Mouse (Mus musculus) hindbrain, embryonic 16.5 days (tissue): ENCODE results near the gene Zfp760. TPM values are rescaled to one million over a fixed set of nuclear protein-coding genes. Genes with fewer than 3 reads are reported as not detected.
"Not testable (repeated sequence)": the region's sequence is repeated elsewhere in the genome, so short reads cannot be mapped to it uniquely, and the experiment has no call there.

Experiments
- ATAC-seq: fragments of 200-750 bp; cut with Nextera tagmentation; 2 replicates; pipeline ENCODE4 v1.8.0; 2017; ENCODE audit warnings: moderate TSS enrichment, moderate library complexity
- H3K27ac ChIP-seq: fragments of 300-500 bp; sonication (generic); 2 replicates; pipeline ENCODE4 v1.5.1; 2014; ENCODE audit warnings: low read depth, mild to moderate bottlenecking, control low read depth, low read length, moderate library complexity
- H3K27me3 ChIP-seq: fragments of 300-500 bp; sonication (generic); replicated peaks from 2 replicates; pipeline ENCODE4 v1.6.1; 2014; ENCODE audit warnings: low read length; ENCODE audit not compliant: control insufficient read depth, insufficient read depth
- H3K36me3 ChIP-seq: fragments of 300-500 bp; sonication (generic); 2 replicates; pipeline ENCODE4 v1.6.1; 2014; ENCODE audit warnings: mild to moderate bottlenecking, low read length, moderate library complexity, mixed read lengths; ENCODE audit not compliant: control insufficient read depth, insufficient read depth
- H3K4me1 ChIP-seq: fragments of 300-500 bp; sonication (generic); 2 replicates; pipeline ENCODE4 v1.6.1; 2014; ENCODE audit warnings: low read depth, low read length; ENCODE audit not compliant: control insufficient read depth, insufficient read depth
- H3K4me2 ChIP-seq: fragments of 300-500 bp; sonication (generic); 2 replicates; pipeline ENCODE4 v1.6.1; 2014; ENCODE audit warnings: mild to moderate bottlenecking, low read length, control low read depth, moderate library complexity
- H3K4me3 ChIP-seq: fragments of 300-500 bp; sonication (generic); 2 replicates; pipeline ENCODE4 v1.5.1; 2014; ENCODE audit warnings: mild to moderate bottlenecking, low read length, control low read depth, moderate library complexity
- H3K9ac ChIP-seq: fragments of 300-500 bp; sonication (generic); 2 replicates; pipeline ENCODE4 v1.6.1; 2014; ENCODE audit warnings: low read depth, mild to moderate bottlenecking, control low read depth, low read length, moderate library complexity
- H3K9me3 ChIP-seq: fragments of 300-500 bp; sonication (generic); 2 replicates; pipeline ENCODE4 v1.6.1; 2014; ENCODE audit warnings: mild to moderate bottlenecking, low read length, moderate library complexity; ENCODE audit not compliant: control insufficient read depth
- WGBS: fragments of 180-500 bp; shearing (Covaris S2); extraction: QIAGEN DNeasy Blood & Tissue Kit; methylation state at CpG from one replicate; pipeline ENCODE4 v1.1.7; 2014; 5-methylcytosine and 5-hydroxymethylcytosine counted together
- polyA plus RNA-seq: library from polyadenylated mRNA; unstranded; fragments of >200 nt; fragmentation: Nextera tagmentation; extraction: Ambion mirVana; gene quantifications from 2 replicates; pipeline ENCODE4 v1.2.1, GENCODE M21; 2015

Gene Zfp760
- polyA plus RNA-seq, result 8.8 and 10.7 TPM in 2 replicates

DNA sequence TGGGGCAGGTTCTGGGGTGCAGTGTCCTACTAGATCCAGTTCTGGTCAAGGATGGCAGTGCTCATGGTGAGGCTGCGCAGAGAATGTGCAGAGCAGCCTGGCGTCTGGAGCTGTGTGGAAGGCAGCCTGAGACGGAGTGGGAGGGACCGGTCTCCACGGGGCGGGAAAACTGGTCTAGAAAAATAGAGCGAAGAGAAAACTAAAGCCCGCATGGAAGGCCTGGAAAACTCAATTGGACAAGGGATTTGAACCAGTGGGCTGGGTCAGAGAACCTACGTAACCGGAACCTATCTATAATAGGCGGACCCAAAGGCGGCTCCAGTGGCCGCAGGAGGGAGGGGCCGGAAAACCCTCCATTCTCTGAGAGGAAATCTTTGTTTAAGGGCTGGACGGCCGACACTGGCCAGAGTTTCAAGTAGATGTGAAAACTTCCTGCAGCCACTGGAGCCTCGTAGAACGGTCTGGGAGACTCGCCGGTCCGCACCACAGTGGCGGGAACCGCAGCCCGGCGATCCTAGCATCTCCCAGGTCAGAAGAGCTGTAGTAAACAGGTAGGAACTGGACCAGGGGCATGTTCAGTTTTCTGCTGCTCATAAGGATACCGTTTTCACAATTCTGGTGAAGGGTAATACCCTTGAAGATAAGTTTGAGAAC, at the start of gene Zfp760:
Gene Zfp760 (plus strand): TSS at position 399 of the 654 bp plus-strand sequence.
- H3K9ac ChIP-seq, result peak within 1 kb of the TSS; percentile 81
- H3K4me3 ChIP-seq, result peak within 1 kb of the TSS; percentile 77
- H3K27me3 ChIP-seq, result no peaks in the 10 kb centered on the region
- H3K36me3 ChIP-seq, result peaks cover 5% of the 10 kb centered on the region; the same call in 1 of the 2 replicates
- ATAC-seq, result peak; percentile 99
- H3K4me2 ChIP-seq, result peak within 1 kb of the TSS; percentile 68
- no peaks in the 10 kb centered on the region for H3K9me3 ChIP-seq
- 1% methylated on average over 26 of the region's 26 CpGs for WGBS
- H3K27ac ChIP-seq, result peak within 1 kb of the TSS; percentile 79
- peaks cover 7% of the 10 kb centered on the region for H3K4me1 ChIP-seq

DNA sequence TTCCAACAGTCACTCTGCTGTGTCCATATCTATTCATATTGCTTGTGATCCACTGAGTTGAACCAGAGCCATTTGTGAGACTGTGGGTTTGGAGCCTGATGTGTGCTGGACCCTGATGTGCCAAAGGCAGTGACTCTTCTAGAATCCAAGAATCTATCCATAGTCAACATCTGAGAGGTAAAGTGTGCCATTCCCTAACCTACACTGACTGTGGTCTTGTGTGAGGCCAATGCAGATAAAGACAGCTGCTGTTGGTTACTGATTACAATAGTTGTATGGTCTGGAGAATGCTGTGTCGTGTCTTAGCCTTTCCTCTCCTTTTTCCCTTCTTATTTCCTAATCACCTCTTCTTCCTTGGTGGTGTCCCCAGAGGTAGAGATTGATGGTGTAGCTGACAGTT, 28.7 kb upstream of the Zfp760 start:
- not testable (repeated sequence) for H3K27me3 ChIP-seq, H3K4me2 ChIP-seq, H3K4me3 ChIP-seq, H3K9ac ChIP-seq, H3K36me3 ChIP-seq, H3K9me3 ChIP-seq, H3K27ac ChIP-seq, H3K4me1 ChIP-seq, ATAC-seq
- WGBS, result 32% methylated on average over 1 of the region's 1 CpGs

DNA sequence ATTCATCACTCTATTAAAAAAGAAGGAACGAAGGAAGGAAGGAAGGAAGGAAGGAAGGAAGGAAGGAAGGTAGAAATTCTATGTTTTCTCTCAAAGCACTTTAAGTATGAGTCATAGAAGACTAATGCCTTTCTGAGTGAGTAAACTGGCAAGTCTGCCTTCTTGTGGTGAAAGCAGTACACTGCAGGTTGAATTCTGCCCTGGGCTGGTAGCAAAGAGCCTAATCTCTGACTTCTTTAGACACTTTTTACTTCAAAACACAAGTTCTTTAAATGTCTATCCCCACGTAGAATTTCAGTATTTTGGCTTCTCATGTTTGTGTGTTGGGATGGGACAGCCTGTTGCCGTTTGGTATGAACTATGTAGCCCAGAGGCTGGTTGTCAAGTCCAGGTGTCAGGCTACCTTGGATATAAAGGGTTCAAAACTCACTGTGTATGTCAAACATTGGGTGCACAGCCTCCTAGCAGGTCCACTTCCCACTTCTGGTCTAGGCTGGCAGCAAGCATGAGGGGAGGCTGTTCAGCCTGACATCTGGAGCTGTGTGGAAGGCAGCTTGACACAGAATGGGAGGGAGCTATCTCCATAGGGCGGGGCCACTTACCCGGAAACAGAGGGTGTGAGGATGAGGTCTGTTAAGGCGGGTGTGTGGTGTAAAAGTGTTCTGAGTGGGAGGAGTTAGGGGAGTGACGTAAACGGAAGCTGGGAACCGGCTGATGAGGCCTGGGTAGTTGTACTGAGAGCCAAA, 28.1 kb upstream of the Zfp760 start:
- no peaks in the 10 kb centered on the region; the same call in 1 of the 2 replicates for H3K4me1 ChIP-seq
- peak overlapping the region; percentile 57 for H3K9ac ChIP-seq
- no peaks in the 10 kb centered on the region; the same call in 1 of the 2 replicates for H3K36me3 ChIP-seq
- ATAC-seq, result peak; percentile 99
- no peaks in the 10 kb centered on the region for H3K27me3 ChIP-seq
- peak overlapping the region; percentile 48 for H3K4me3 ChIP-seq
- H3K27ac ChIP-seq, result peak overlapping the region; percentile 77
- WGBS, result 5% methylated on average over 9 of the region's 9 CpGs
- no peaks in the 10 kb centered on the region for H3K9me3 ChIP-seq
- H3K4me2 ChIP-seq, result peak overlapping the region; percentile 70

DNA sequence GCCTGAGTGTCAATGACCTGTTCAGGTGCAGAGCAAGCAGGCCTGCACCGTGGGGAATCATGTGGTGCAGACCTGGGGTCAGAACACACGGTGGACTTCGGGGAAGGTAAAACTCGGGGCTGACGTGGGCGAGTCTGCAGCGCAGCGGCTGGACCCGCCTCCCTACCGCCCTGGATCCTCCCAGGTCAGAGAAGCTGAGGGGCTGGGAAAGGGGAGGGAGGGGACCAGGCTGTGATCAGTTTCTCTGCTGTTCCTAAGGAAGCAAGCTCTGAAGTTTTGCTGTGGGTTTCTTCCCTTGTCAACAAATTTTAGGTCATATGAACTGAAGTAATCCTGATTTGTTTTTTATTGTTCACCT, 27.5 kb upstream of the Zfp760 start:
- ATAC-seq, result peak; percentile 93
- Histone ChIP-seq H3K9ac (peak overlapping the region; percentile 57), H3K4me2 (peak overlapping the region; percentile 70), H3K4me3 (peak overlapping the region; percentile 48), H3K27ac (peak overlapping the region; percentile 77)
- H3K36me3 ChIP-seq, H3K4me1 ChIP-seq, H3K9me3 ChIP-seq, H3K27me3 ChIP-seq: not testable (repeated sequence)
- 0% methylated on average over 9 of the region's 10 CpGs for WGBS

GRCm38 (mm10) chr17:21691560-21691959, 16.0 kb upstream of the Zfp760 start, which contains the start of gene Gm10226:
TSS of gene Gm10226 (plus strand) at chr17:21691860.
- no peak within 1 kb of the TSS for H3K27ac ChIP-seq
- no peak for ATAC-seq
- no peaks in the 10 kb centered on the region for H3K4me1 ChIP-seq
- no peak within 1 kb of the TSS for H3K4me3 ChIP-seq
- no peaks in the 10 kb centered on the region for H3K27me3 ChIP-seq
- H3K9me3 ChIP-seq, result no peaks in the 10 kb centered on the region
- H3K36me3 ChIP-seq, result peaks cover 14% of the 10 kb centered on the region
- no peak within 1 kb of the TSS for H3K4me2 ChIP-seq
- 94% methylated on average over 3 of the region's 3 CpGs for whole genome bisulfite sequencing
- H3K9ac ChIP-seq, result no peak within 1 kb of the TSS

GRCm38 (mm10) chr17:21693342-21693741, 14.2 kb upstream of the Zfp760 start:
- H3K4me2 ChIP-seq, result no peak overlapping the region
- no peak for ATAC-seq
- no peak overlapping the region for H3K27ac ChIP-seq
- no peaks in the 10 kb centered on the region for H3K9me3 ChIP-seq
- no peaks in the 10 kb centered on the region for H3K4me1 ChIP-seq
- H3K4me3 ChIP-seq, result no peak overlapping the region
- no peaks in the 10 kb centered on the region for H3K27me3 ChIP-seq
- WGBS, result 82% methylated on average over 3 of the region's 3 CpGs
- H3K36me3 ChIP-seq, result peaks cover 9% of the 10 kb centered on the region
- H3K9ac ChIP-seq, result no peak overlapping the region

DNA sequence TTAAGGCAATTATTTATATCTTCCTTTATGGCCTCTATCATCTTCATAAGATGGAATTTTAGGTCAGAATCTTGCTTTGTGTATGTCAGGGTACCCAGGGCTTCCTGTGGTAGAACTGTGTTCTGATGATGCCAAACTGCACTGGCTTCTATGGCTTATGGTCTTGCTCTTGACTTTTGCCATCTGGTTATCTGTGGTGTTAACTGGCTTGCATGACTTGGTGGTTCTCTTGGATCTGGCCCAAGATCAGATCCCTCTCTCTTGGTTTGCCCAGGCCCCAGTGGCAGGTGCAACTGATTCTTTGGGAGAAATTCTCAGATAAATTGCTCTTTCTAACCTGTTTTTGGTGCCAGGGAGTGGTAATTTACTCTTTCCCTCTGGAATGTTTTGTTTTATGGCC, 11.5 kb upstream of the Zfp760 start:
- ATAC-seq, result no peak
- Histone ChIP-seq H3K9ac (no peak overlapping the region), H3K4me2 (no peak overlapping the region), H3K9me3 (no peaks in the 10 kb centered on the region), H3K27ac (no peak overlapping the region), H3K27me3 (no peaks in the 10 kb centered on the region), H3K4me3 (no peak overlapping the region), H3K4me1 (no peaks in the 10 kb centered on the region), H3K36me3 (peaks cover under 1% of the 10 kb centered on the region; the same call in 1 of the 2 replicates)

- Histone ChIP-seq H3K4me3 (no peak overlapping the region), H3K27ac (no peak overlapping the region), H3K4me2 (no peak overlapping the region), H3K9me3 (no peaks in the 10 kb centered on the region), H3K9ac (no peak overlapping the region), H3K36me3 (no peaks in the 10 kb centered on the region), H3K4me1 (no peaks in the 10 kb centered on the region), H3K27me3 (no peaks in the 10 kb centered on the region)
- ATAC-seq, result no peak
- WGBS, result 48% methylated on average over 5 of the region's 5 CpGs
These were observed 5.0 kb upstream of the Zfp760 start for GRCm38 (mm10) chr17:21702281-21703240.
